Mouse (Mus musculus): ENCODE data around the gene Zdhhc23. TPM values are rescaled to one million over a fixed set of nuclear protein-coding genes. Genes with fewer than 3 reads are reported as not detected.

The Zdhhc23 gene
- polyA plus RNA-seq, 1 experiment from 2014 or later, result 5.1 TPM

DNA sequence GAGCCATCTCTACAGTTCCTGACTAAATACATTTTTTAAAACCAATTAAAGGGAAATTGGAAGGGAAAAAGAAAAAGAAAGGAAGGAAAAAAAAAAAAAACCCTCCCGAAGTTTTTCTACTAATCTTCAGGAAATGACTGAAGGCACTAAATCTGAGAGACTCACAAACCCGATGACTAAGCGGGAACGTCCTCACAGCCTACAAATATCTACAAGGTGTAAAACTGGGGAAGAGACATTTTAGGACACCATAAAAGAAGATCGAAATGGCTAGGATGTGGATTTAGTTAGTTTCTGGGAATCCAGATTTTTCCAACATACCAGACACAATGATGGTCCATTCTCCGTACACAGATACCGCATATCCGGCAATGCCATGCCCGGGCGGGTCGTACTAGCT, 6.4 kb downstream of the Zdhhc23 start:
- 96% methylated on average over 11 of the region's 11 CpGs for WGBS
- ATAC-seq, result no peak
- no peaks in the 10 kb centered on the region for H3K4me1 ChIP-seq (ENCODE audit: control insufficient read depth, insufficient read depth, low read length)

DNA sequence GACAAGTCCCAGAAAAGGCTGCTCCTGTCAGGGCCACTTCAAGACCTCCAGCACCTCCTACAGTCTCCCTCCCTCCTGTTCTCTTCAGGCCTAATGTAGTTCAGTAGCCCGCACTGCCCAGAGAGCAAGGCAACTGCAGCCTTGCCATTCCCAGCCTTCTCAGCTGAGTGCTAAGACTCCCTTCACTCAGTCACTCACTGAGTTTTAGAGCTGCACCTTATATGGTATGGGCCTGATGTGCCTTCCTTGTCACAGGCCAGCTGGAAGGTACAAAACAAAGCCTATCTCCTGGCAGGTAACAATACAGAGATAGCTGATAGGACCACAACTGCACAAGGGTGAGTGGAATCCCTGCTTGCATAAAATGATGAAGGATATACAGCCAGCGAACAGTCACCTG, 7.2 kb downstream of the Zdhhc23 start:
- Histone ChIP-seq H3K4me1 (ENCODE audit: control insufficient read depth, insufficient read depth, low read length) (no peaks in the 10 kb centered on the region), H3K4me3 (ENCODE audit: low read depth, low read length) (no peak overlapping the region), H3K36me3 (ENCODE audit: control insufficient read depth, insufficient read depth, low read length) (peaks cover 11% of the 10 kb centered on the region; the same call in 1 of the 2 replicates), H3K27me3 (ENCODE audit: control insufficient read depth, insufficient read depth, low read depth, low read length) (no peaks in the 10 kb centered on the region), H3K27ac (ENCODE audit: low read length) (no peak overlapping the region), H3K9me3 (replicated peaks; ENCODE audit: control insufficient read depth, low read length, poor library complexity, severe bottlenecking) (no peaks in the 10 kb centered on the region), H3K4me2 (ENCODE audit: low read length) (no peak overlapping the region), H3K9ac (ENCODE audit: low read depth, low read length) (no peak overlapping the region)
- no peak for ATAC-seq
- WGBS, result 90% methylated on average over 2 of the region's 2 CpGs

More for the DNA sequence above, 6.4 kb downstream of the Zdhhc23 start:
- Histone ChIP-seq H3K9me3 (replicated peaks; ENCODE audit: control insufficient read depth, low read length, poor library complexity, severe bottlenecking) (no peaks in the 10 kb centered on the region), H3K9ac (ENCODE audit: low read depth, low read length) (no peak overlapping the region), H3K27me3 (ENCODE audit: control insufficient read depth, insufficient read depth, low read depth, low read length) (no peaks in the 10 kb centered on the region), H3K36me3 (ENCODE audit: control insufficient read depth, insufficient read depth, low read length) (peaks cover 7% of the 10 kb centered on the region; the same call in 1 of the 2 replicates), H3K4me2 (ENCODE audit: low read length) (no peak overlapping the region), H3K27ac (ENCODE audit: low read length) (no peak overlapping the region), H3K4me3 (ENCODE audit: low read depth, low read length) (no peak overlapping the region)

DNA sequence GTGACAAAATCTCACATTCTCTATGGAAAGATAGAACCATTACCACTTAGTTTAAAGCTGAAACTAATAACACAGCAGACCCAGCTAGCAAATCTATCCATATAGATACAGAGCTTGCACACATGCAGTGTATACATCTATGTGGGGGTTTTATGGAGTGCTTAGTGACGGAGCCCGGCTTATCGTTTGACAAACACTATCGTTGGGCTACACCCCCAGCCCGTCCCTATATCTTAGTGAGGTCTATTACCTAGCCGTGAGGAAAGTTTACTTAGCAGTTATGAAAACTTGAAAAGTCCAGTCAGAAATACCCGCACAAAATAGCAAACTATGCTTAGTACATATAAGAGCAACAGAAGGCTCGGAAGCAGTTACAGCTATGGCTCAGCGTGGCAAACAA, 7.8 kb downstream of the Zdhhc23 start:
- Histone ChIP-seq H3K4me1 (ENCODE audit: control insufficient read depth, insufficient read depth, low read length) (no peaks in the 10 kb centered on the region), H3K4me2 (ENCODE audit: low read length) (no peak overlapping the region), H3K27ac (ENCODE audit: low read length) (no peak overlapping the region), H3K27me3 (ENCODE audit: control insufficient read depth, insufficient read depth, low read depth, low read length) (no peaks in the 10 kb centered on the region), H3K9me3 (replicated peaks; ENCODE audit: control insufficient read depth, low read length, poor library complexity, severe bottlenecking) (no peaks in the 10 kb centered on the region), H3K36me3 (ENCODE audit: control insufficient read depth, insufficient read depth, low read length) (peaks cover 11% of the 10 kb centered on the region; the same call in 1 of the 2 replicates), H3K4me3 (ENCODE audit: low read depth, low read length) (no peak overlapping the region), H3K9ac (ENCODE audit: low read depth, low read length) (no peak overlapping the region)
- no peak for ATAC-seq
- 95% methylated on average over 9 of the region's 9 CpGs for WGBS

DNA sequence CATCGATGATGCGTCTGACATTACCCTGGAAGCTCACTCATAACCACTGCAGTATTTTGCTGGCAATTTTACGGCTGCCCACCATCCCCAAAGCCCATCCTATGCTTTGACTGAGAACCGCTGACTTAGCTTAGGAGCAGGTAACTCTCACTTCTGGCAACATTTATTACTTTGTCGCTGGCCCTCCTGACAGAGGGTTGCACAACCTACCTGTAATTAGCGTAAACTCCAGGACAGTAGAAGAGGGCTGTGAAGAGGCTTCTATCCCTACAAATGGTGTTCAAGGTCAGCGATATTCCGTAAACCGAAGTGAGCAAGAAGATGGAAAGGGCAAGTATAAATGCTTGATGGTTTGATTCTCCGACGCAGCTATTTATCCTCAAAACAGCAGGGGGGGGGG, 8.4 kb downstream of the Zdhhc23 start:
- Histone ChIP-seq H3K27ac (ENCODE audit: low read length) (no peak overlapping the region), H3K4me1 (ENCODE audit: control insufficient read depth, insufficient read depth, low read length) (no peaks in the 10 kb centered on the region), H3K4me3 (ENCODE audit: low read depth, low read length) (no peak overlapping the region), H3K4me2 (ENCODE audit: low read length) (no peak overlapping the region), H3K9me3 (replicated peaks; ENCODE audit: control insufficient read depth, low read length, poor library complexity, severe bottlenecking) (no peaks in the 10 kb centered on the region), H3K27me3 (ENCODE audit: control insufficient read depth, insufficient read depth, low read depth, low read length) (no peaks in the 10 kb centered on the region), H3K9ac (ENCODE audit: low read depth, low read length) (no peak overlapping the region), H3K36me3 (ENCODE audit: control insufficient read depth, insufficient read depth, low read length) (peaks cover 11% of the 10 kb centered on the region; the same call in 1 of the 2 replicates)
- ATAC-seq, result no peak
- WGBS, result 94% methylated on average over 11 of the region's 11 CpGs

DNA sequence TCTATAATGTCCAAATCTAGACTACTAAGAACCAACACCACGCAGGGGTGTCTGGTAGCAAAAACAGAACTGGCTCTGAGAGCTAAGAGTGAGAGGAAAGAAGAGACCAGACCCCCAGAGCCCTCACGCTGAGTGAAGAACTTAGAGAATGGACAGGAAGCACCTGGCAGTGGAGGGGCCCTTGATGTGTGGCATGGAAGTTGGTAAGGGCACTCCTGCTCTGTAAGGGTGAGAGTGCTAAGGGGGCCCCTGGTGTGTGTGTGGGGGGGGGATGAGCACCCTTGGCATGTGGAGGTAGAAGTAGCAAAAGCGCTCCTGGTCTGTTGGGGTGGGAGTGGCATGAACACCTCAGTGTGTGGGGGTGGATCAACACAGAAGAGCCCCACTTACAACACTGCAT, 9.2 kb downstream of the Zdhhc23 start:
- no peaks in the 10 kb centered on the region for H3K27me3 ChIP-seq (ENCODE audit: control insufficient read depth, insufficient read depth, low read depth, low read length)
- no peak overlapping the region for H3K9ac ChIP-seq (ENCODE audit: low read depth, low read length)
- no peak overlapping the region for H3K4me3 ChIP-seq (ENCODE audit: low read depth, low read length)
- H3K36me3 ChIP-seq (ENCODE audit: control insufficient read depth, insufficient read depth, low read length), result peaks cover 11% of the 10 kb centered on the region; the same call in 1 of the 2 replicates
- no peak for ATAC-seq
- no peaks in the 10 kb centered on the region for H3K4me1 ChIP-seq (ENCODE audit: control insufficient read depth, insufficient read depth, low read length)
- WGBS, result 87% methylated on average over 3 of the region's 3 CpGs
- no peak overlapping the region for H3K4me2 ChIP-seq (ENCODE audit: low read length)
- H3K27ac ChIP-seq (ENCODE audit: low read length), result no peak overlapping the region
- no peaks in the 10 kb centered on the region for H3K9me3 ChIP-seq (replicated peaks; ENCODE audit: control insufficient read depth, low read length, poor library complexity, severe bottlenecking)

DNA sequence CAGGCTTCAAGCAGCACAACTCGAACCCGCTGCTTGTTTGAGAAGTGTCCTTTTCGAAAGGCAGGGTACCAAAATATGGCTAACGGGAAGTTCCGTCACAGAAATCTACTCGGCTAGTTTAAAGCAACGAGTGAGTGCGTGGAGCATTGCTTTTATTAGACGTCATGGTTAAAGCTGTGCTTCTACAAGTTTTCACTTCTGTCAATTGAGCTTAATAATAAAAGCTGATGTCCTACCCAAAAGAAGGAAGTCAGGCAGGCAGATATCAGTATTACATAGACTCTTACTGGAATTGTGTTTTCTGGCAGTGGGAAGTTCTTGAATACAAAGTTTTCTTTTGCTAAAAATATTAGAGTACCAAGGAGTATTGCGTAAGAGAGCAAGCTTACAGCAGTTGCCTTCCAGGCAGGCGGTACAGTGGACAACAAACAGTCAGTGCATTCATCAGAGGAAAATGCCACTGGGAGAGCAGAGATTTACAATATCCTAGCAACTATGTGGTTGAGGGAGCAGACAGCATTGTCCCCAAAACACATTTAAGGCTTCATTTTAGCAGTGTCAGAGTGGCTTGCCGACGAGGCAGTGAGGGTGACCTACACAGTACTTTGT, 13.7 kb downstream of the Zdhhc23 start:
- Histone ChIP-seq H3K27ac (ENCODE audit: low read length) (no peak overlapping the region), H3K4me1 (ENCODE audit: control insufficient read depth, insufficient read depth, low read length) (no peaks in the 10 kb centered on the region), H3K27me3 (ENCODE audit: control insufficient read depth, insufficient read depth, low read depth, low read length) (no peaks in the 10 kb centered on the region), H3K9ac (ENCODE audit: low read depth, low read length) (no peak overlapping the region), H3K4me2 (ENCODE audit: low read length) (no peak overlapping the region), H3K9me3 (replicated peaks; ENCODE audit: control insufficient read depth, low read length, poor library complexity, severe bottlenecking) (no peaks in the 10 kb centered on the region), H3K36me3 (ENCODE audit: control insufficient read depth, insufficient read depth, low read length) (peaks cover 11% of the 10 kb centered on the region; the same call in 1 of the 2 replicates), H3K4me3 (ENCODE audit: low read depth, low read length) (no peak overlapping the region)
- 69% methylated on average over 13 of the region's 13 CpGs for WGBS
- ATAC-seq, result 0 out of 2 replicates have a peak, but pooled peaks have one; percentile 39

DNA sequence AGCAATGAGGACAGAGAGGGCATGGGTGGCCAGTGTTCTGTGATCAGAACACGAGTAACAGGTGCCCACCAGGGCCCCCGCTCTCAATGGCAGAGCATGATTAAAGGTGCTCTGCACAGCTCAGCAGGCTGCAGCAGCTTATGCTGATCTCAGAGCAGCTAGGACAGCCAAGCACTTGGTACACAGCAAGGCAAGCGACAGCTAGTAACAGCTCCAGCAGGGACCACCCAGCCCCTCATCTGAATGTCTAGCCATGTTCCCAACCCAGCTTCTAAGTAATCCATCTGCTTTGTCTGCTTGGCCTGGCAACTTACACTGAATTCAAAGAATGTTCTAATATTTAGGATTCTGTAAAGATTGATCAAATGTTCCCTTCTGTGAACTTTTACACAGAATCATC, 15.8 kb downstream of the Zdhhc23 start:
- no peak for ATAC-seq
- WGBS, result 62% methylated on average over 3 of the region's 3 CpGs

DNA sequence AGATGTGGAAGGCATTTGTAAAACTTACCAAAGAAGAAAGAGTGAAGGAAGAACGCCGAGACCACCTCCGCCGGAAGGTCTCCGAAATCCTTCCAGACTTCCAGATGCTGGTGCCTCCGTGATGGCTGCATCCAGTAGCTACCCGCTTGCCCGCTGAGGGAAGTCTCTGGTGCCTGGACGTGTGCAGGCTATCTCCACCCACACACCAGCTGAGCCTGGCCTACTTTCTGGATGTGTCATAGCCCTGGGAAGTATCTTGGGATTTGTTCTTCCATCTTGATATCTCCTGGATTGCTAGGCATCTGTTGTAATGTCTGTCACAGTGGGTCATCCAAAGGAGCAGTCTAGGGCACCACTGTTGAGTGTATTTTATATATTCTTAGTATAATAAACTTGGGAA, 16.3 kb downstream of the Zdhhc23 start:
- Histone ChIP-seq H3K9ac (ENCODE audit: low read depth, low read length) (no peak overlapping the region), H3K4me3 (ENCODE audit: low read depth, low read length) (no peak overlapping the region), H3K9me3 (replicated peaks; ENCODE audit: control insufficient read depth, low read length, poor library complexity, severe bottlenecking) (no peaks in the 10 kb centered on the region), H3K36me3 (ENCODE audit: control insufficient read depth, insufficient read depth, low read length) (peaks cover 5% of the 10 kb centered on the region; the same call in 1 of the 2 replicates), H3K27ac (ENCODE audit: low read length) (no peak overlapping the region), H3K27me3 (ENCODE audit: control insufficient read depth, insufficient read depth, low read depth, low read length) (no peaks in the 10 kb centered on the region), H3K4me2 (ENCODE audit: low read length) (no peak overlapping the region), H3K4me1 (ENCODE audit: control insufficient read depth, insufficient read depth, low read length) (no peaks in the 10 kb centered on the region)
- ATAC-seq, result no peak
- 92% methylated on average over 9 of the region's 9 CpGs for WGBS

More for the DNA sequence above, 15.8 kb downstream of the Zdhhc23 start:
- Histone ChIP-seq H3K4me2 (ENCODE audit: low read length) (no peak overlapping the region), H3K27ac (ENCODE audit: low read length) (no peak overlapping the region), H3K9me3 (replicated peaks; ENCODE audit: control insufficient read depth, low read length, poor library complexity, severe bottlenecking) (no peaks in the 10 kb centered on the region), H3K9ac (ENCODE audit: low read depth, low read length) (no peak overlapping the region), H3K4me1 (ENCODE audit: control insufficient read depth, insufficient read depth, low read length) (no peaks in the 10 kb centered on the region), H3K27me3 (ENCODE audit: control insufficient read depth, insufficient read depth, low read depth, low read length) (no peaks in the 10 kb centered on the region), H3K36me3 (ENCODE audit: control insufficient read depth, insufficient read depth, low read length) (peaks cover 10% of the 10 kb centered on the region; the same call in 1 of the 2 replicates), H3K4me3 (ENCODE audit: low read depth, low read length) (no peak overlapping the region)

DNA sequence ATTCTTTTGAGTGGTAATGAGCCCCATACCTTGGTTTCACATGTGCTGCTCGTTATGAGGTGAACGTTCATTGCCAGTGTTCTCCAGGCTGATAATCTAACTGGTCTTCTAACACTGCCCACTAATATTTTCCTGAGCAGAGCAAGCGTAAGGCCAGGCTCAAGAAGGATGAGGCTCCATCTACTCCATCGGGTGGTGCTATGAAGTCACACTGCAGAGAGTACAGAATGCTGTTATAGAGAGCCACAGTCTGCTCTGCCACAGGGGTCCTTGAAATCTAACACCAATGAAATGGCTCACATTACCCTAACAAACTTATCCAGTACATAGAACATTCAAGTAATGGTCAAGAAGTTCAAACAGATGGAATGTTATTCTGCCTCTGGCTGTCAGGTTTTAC, 21.6 kb downstream of the Zdhhc23 start:
- Histone ChIP-seq H3K27ac (ENCODE audit: low read length) (no peak overlapping the region), H3K9ac (ENCODE audit: low read depth, low read length) (no peak overlapping the region), H3K4me3 (ENCODE audit: low read depth, low read length) (no peak overlapping the region), H3K4me1 (ENCODE audit: control insufficient read depth, insufficient read depth, low read length) (no peaks in the 10 kb centered on the region), H3K36me3 (ENCODE audit: control insufficient read depth, insufficient read depth, low read length) (no peaks in the 10 kb centered on the region; the same call in 1 of the 2 replicates), H3K4me2 (ENCODE audit: low read length) (no peak overlapping the region), H3K9me3 (replicated peaks; ENCODE audit: control insufficient read depth, low read length, poor library complexity, severe bottlenecking) (no peaks in the 10 kb centered on the region), H3K27me3 (ENCODE audit: control insufficient read depth, insufficient read depth, low read depth, low read length) (no peaks in the 10 kb centered on the region)
- 92% methylated on average over 4 of the region's 4 CpGs for WGBS
- ATAC-seq, result no peak
